Mouse (Mus musculus): Measurements from ENCODE around the gene Entpd3. TPM values are rescaled to one million over a fixed set of nuclear protein-coding genes. Genes with fewer than 3 reads are reported as not detected.

Entpd3 gene
- polyA plus RNA-seq, 1 experiment, result 0.03 TPM

DNA sequence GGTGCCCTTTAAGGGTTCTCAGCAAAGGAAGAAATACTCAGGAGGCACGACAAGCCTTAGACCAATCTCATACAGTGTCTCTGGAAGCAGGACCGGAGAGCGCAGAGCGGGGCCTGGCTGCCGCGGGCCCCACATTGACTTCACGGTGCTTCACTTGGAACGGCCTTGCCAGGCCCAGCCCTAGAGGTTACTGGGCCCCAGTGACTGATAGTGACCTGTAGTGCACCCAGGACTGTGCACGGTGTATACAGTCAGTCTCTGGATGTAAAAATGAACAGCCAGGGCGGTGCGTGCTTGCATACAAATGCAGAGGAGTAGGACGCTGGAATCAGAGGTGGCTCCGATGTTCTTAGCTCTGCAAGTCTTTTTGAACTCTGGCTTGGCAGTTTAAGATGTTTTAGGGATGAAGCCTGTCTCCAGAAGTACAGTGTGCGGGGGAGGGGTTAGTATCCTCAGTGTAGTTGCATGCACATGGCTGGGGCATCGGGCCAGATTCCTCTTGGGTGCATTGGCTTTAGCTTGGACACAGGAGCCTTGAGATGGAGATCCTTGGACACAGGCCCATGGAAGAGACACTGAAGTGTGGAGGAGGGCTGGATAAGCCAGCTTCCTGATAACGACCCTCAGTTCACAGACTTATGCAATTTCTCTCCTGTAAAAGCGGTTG is 62.7 kb downstream of the Entpd3 start:
- Histone ChIP-seq H3K36me3 (ENCODE audit: control insufficient read depth) (no peaks in the 10 kb centered on the region), H3K4me3 (replicated peaks) (peak overlapping the region; percentile 56), H3K4me1 (ENCODE audit: control insufficient read depth) (peaks cover 15% of the 10 kb centered on the region), H3K27me3 (ENCODE audit: control insufficient read depth) (no peaks in the 10 kb centered on the region), H3K9me3 (ENCODE audit: control insufficient read depth, low read length) (no peaks in the 10 kb centered on the region)
- TF ChIP-seq GATA1 (IDR thresholded peaks at IDR 0.05; ENCODE audit: low read length) (no peak), TAL1 (IDR thresholded peaks at IDR 0.05; ENCODE audit: low read length) (no peak)

DNA sequence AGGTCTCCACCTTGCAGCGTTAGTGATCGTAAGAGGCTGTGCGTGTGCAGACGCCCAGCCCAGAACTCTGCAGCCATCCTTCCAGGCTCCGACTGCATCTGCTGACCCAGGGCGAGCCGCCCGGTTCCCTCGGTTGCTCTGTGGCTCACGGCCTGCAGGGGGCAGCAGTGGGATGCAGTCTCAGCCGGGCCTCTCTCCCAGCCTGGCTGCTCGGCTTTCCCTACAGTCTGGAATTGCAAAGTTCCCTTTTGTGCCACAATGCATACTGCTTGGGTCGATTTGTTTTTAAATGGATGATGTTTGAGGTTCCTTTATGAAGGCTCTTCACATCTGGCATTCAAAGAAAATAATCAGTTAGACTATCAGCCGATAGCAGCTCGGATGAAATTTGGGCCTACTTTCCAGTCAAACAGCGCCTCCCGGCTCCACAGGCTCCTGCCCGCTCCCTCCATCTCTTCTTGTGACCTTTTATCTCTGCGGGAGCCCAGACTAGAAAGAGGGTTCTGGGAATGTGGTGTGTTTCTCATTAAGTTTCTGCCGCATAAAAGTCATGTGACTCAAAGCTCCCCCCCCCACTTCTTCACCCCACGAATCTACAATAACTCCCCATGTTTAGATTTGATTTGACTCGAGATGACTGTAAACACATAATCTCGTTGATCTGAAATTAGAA is 63.4 kb downstream of the Entpd3 start:
- no peaks in the 10 kb centered on the region for H3K27me3 ChIP-seq (ENCODE audit: control insufficient read depth)
- H3K36me3 ChIP-seq (ENCODE audit: control insufficient read depth), result no peaks in the 10 kb centered on the region
- H3K4me1 ChIP-seq (ENCODE audit: control insufficient read depth), result peaks cover 15% of the 10 kb centered on the region
- peak overlapping the region; percentile 56 for H3K4me3 ChIP-seq (replicated peaks)
- TF ChIP-seq GATA1 (IDR thresholded peaks at IDR 0.05; ENCODE audit: low read length), result no peak
- H3K9me3 ChIP-seq (ENCODE audit: control insufficient read depth, low read length), result peaks cover 7% of the 10 kb centered on the region

DNA sequence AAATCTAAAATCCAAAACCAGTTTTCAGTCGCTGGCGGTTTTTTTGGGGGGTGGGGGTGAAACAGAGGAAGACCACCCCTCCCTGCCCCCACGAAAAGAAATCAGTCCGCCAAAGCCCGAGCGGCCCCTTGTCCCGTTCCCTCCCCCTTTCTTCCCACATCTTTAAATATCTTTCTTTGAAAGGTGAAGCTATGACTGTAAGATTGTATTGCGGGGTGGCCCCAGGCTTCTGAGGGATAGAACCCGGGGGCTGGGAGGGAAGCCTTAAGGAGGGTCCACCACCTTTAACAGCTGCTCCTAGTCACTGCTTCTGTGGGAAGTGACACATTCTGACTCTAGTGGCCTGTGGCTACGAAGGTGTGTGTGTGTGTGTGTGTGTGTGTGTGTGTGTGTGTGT is 63.9 kb downstream of the Entpd3 start:
- H3K4me1 ChIP-seq (ENCODE audit: control insufficient read depth), result peaks cover 15% of the 10 kb centered on the region
- no peak overlapping the region for H3K4me3 ChIP-seq (replicated peaks)
- TF ChIP-seq GATA1 (IDR thresholded peaks at IDR 0.05; ENCODE audit: low read length), result no peak
- TF ChIP-seq TAL1 (IDR thresholded peaks at IDR 0.05; ENCODE audit: low read length), result no peak
- no peaks in the 10 kb centered on the region for H3K27me3 ChIP-seq (ENCODE audit: control insufficient read depth)
- no peaks in the 10 kb centered on the region for H3K36me3 ChIP-seq (ENCODE audit: control insufficient read depth)
- peaks cover 10% of the 10 kb centered on the region for H3K9me3 ChIP-seq (ENCODE audit: control insufficient read depth, low read length)

DNA sequence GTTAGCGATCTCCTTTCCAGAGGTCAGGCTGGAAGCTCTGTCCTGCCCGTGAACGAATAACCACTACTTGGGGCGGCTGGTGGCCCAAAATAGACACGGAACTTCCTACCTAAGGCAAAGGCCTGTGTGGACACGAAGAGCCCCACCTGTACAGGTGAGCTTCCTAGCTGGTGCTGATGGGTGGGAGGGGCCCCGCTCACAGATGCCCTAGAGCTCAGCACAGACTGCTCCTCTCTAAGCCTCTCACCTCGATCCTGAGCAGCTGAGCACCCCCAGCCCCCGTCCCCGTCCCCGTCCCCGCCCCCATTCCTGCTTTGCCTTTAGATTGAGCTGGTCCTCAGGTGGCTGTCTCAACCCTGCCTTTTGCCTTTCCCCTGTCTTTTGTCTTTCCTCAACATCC is 64.3 kb downstream of the Entpd3 start:
- peaks cover 15% of the 10 kb centered on the region for H3K4me1 ChIP-seq (ENCODE audit: control insufficient read depth)
- H3K9me3 ChIP-seq (ENCODE audit: control insufficient read depth, low read length), result peaks cover 10% of the 10 kb centered on the region
- TF ChIP-seq GATA1 (IDR thresholded peaks at IDR 0.05; ENCODE audit: low read length) (no peak), TAL1 (IDR thresholded peaks at IDR 0.05; ENCODE audit: low read length) (no peak)
- H3K27me3 ChIP-seq (ENCODE audit: control insufficient read depth), result no peaks in the 10 kb centered on the region
- H3K4me3 ChIP-seq (replicated peaks), result no peak overlapping the region
- H3K36me3 ChIP-seq (ENCODE audit: control insufficient read depth), result no peaks in the 10 kb centered on the region

DNA sequence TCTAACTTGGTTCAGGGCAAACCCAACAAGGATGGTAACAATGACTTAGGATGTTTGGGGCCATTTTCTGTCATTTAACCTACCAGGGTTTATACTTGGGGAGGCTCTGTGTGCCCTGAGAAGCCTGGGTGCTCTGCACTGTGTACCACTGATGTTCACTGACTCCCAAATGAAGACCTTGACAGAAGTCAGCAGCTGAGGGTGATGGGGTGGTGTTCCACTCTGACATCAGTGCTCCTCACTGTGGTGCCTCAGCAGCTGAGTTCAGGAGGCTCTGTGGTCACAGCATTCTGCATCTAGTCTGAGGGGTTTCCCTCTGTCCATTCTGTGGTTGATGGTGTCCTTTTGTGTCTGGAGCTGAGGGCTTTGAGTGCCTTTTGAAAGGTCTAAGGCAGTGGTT is 71.4 kb downstream of the Entpd3 start:
- Histone ChIP-seq H3K9me3 (ENCODE audit: control insufficient read depth, low read length) (peaks cover 12% of the 10 kb centered on the region), H3K4me1 (ENCODE audit: control insufficient read depth) (no peaks in the 10 kb centered on the region)
- TF ChIP-seq GATA1 (IDR thresholded peaks at IDR 0.05; ENCODE audit: low read length), result no peak
- TF ChIP-seq TAL1 (IDR thresholded peaks at IDR 0.05; ENCODE audit: low read length), result no peak

DNA sequence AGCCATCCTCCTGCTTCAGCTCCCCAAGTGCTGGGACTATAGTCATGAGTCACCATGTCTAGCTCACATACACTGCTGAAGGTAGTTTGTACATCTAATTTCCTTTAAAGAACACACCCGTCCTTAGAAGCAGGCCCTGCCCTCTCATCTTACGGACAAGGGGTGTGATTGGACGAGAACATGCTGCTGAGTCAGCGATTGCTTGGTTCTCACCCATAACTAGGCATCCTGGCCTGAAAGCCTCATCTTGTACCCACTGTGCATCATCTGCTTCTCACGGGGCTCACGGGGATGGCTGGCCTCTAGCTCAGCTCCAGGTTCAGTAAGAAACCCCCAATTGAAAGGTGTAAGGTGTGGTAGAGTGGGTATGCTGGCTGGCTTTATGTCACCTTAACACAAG is 74.4 kb downstream of the Entpd3 start:
- no peaks in the 10 kb centered on the region for H3K4me1 ChIP-seq (ENCODE audit: control insufficient read depth)
- H3K9me3 ChIP-seq (ENCODE audit: control insufficient read depth, low read length), result peaks cover 2% of the 10 kb centered on the region
- no peaks in the 10 kb centered on the region for H3K27me3 ChIP-seq (ENCODE audit: control insufficient read depth)
- no peak for TF ChIP-seq TAL1 (IDR thresholded peaks at IDR 0.05; ENCODE audit: low read length)
- no peak for TF ChIP-seq GATA1 (IDR thresholded peaks at IDR 0.05; ENCODE audit: low read length)
- H3K4me3 ChIP-seq (replicated peaks), result no peak overlapping the region
- H3K36me3 ChIP-seq (ENCODE audit: control insufficient read depth), result no peaks in the 10 kb centered on the region

More for the DNA sequence above, 71.4 kb downstream of the Entpd3 start:
- H3K36me3 ChIP-seq (ENCODE audit: control insufficient read depth), result no peaks in the 10 kb centered on the region
- H3K27me3 ChIP-seq (ENCODE audit: control insufficient read depth), result no peaks in the 10 kb centered on the region
- H3K4me3 ChIP-seq (replicated peaks), result no peak overlapping the region

Other genes starting within 250 kb of the Entpd3 start
- not detected in 2 replicates for gene Myrip, start 238.3 kb upstream of the Entpd3 start, polyA plus RNA-seq (2012)
- 11.5 and 12.3 TPM in 2 replicates for gene Eif1b, start 47.6 kb upstream of the Entpd3 start, polyA plus RNA-seq (2012)
- 124 and 135 TPM in 2 replicates for gene Rpl14, start 31.6 kb downstream of the Entpd3 start, polyA plus RNA-seq (2012)